Mouse (Mus musculus) heart, postnatal 0 days (tissue): ENCODE results near the gene Slc13a3.

Experiments
- CTCF ChIP-seq: IDR thresholded peaks from 2 replicates; pipeline ENCODE4 v1.5.1; 2016; ENCODE audit warnings: antibody characterized with exemption, control low read depth, low read depth
- EP300 ChIP-seq: IDR thresholded peaks from 2 replicates; pipeline ENCODE4 v1.6.1; 2016; ENCODE audit warnings: antibody characterized with exemption, low read depth

- TF ChIP-seq CTCF: no peak
- TF ChIP-seq EP300: no peak
Measured at GRCm38 (mm10) chr2:165471943-165472342, 1.1 kb downstream of the Slc13a3 start.
